Mouse (Mus musculus) adrenal gland, postnatal 4 days (tissue): ENCODE data around the gene Prkacb. TPM values are rescaled to one million over a fixed set of nuclear protein-coding genes. Genes with fewer than 3 reads are reported as not detected.

Source experiments
- DNase-seq, 2 experiments: peaks; one replicate each; pipeline ENCODE4 v3.0.0; 2021 to 2022; ENCODE audit warnings: low spot score in 2 of 2, mixed read lengths in 2 of 2
- total RNA-seq, 2 experiments: library from RNA; stranded (reverse); gene quantifications; 2 replicates each; pipeline ENCODE4 v1.2.3; 2021

Gene Prkacb
- total RNA-seq, 2 experiments from 2014 or later, result 119 to 131 TPM

- no peak for DNase-seq
Observed at GRCm38 (mm10) chr3:146734907-146735629, 77.7 kb downstream of the Prkacb start.

- DNase-seq, result no peak
Observed at GRCm38 (mm10) chr3:146731499-146731898, 81.3 kb downstream of the Prkacb start.

GRCm38 (mm10) chr3:146723037-146723436, 89.8 kb downstream of the Prkacb start:
- no peak for DNase-seq

- no peak for DNase-seq
Observed at GRCm38 (mm10) chr3:146719696-146720095, 93.1 kb downstream of the Prkacb start.

- DNase-seq, result no peak
Observed at GRCm38 (mm10) chr3:146718251-146718650, 94.5 kb downstream of the Prkacb start.

GRCm38 (mm10) chr3:146712305-146712704, 100.5 kb downstream of the Prkacb start:
- no peak for DNase-seq

GRCm38 (mm10) chr3:146711559-146711958, 101.2 kb downstream of the Prkacb start:
- DNase-seq, result no peak

GRCm38 (mm10) chr3:146711084-146711483, 101.7 kb downstream of the Prkacb start:
- DNase-seq, result no peak

- no peak for DNase-seq
Observed at GRCm38 (mm10) chr3:146709086-146709485, 103.7 kb downstream of the Prkacb start.

- no peak for DNase-seq
Observed at GRCm38 (mm10) chr3:146708381-146708780, 104.4 kb downstream of the Prkacb start.

GRCm38 (mm10) chr3:146704099-146704498, 108.7 kb downstream of the Prkacb start:
- no peak for DNase-seq

- DNase-seq, result no peak
Observed at GRCm38 (mm10) chr3:146700051-146700450, 112.7 kb downstream of the Prkacb start.

- DNase-seq, result no peak
Observed at GRCm38 (mm10) chr3:146698982-146699381, 113.8 kb downstream of the Prkacb start.

- no peak for DNase-seq
Observed at GRCm38 (mm10) chr3:146692547-146692946, 120.2 kb downstream of the Prkacb start.

GRCm38 (mm10) chr3:146687121-146687725, 125.6 kb downstream of the Prkacb start:
- no peak for DNase-seq

- no peak for DNase-seq
Observed at GRCm38 (mm10) chr3:146686428-146686827, 126.4 kb downstream of the Prkacb start.

- peak; percentile 16 to 36 for DNase-seq
Observed at GRCm38 (mm10) chr3:146684811-146685675, 127.7 kb downstream of the Prkacb start, which contains the start of gene Samd13. Gene Samd13, minus strand, starts transcription at chr3:146685592.

- DNase-seq, result no peak
Observed at GRCm38 (mm10) chr3:146683095-146683494, 129.7 kb downstream of the Prkacb start.

- DNase-seq, result no peak
Observed at GRCm38 (mm10) chr3:146682140-146682651, 130.6 kb downstream of the Prkacb start.

- DNase-seq, result no peak
Observed at GRCm38 (mm10) chr3:146681696-146682095, 131.1 kb downstream of the Prkacb start.

- DNase-seq, result no peak
Observed at GRCm38 (mm10) chr3:146680625-146681024, 132.2 kb downstream of the Prkacb start.
